Mouse (Mus musculus) cerebellum, postnatal 4 days (tissue): ENCODE measurements around the gene Il18.

ENCODE experiments used
- DNase-seq, 2 experiments: peaks; one replicate each; pipeline ENCODE4 v3.0.0; 2022; ENCODE audit warnings: low spot score in 2 of 2, mixed read lengths in 1 of 2

Gene Il18

GRCm38 (mm10) chr9:50552206-50552605 is 2.4 kb upstream of the Il18 start:
- no peak for DNase-seq

- DNase-seq, result no peak
These were observed 1.1 kb upstream of the Il18 start for GRCm38 (mm10) chr9:50553547-50553946.

GRCm38 (mm10) chr9:50555094-50555446 is 443 bp downstream of the Il18 start, which contains the start of gene Bco2:
Gene Bco2, minus strand, starts transcription at chr9:50555181.
- DNase-seq, result no peak

GRCm38 (mm10) chr9:50561145-50561917 is 6.7 kb downstream of the Il18 start, which contains the start of gene Tex12:
Gene Tex12, minus strand, starts transcription at chr9:50561325.
- DNase-seq, result no peak

GRCm38 (mm10) chr9:50561918-50562360 is 7.3 kb downstream of the Il18 start:
- DNase-seq, result no peak

- peak in 1 of 2 experiments; percentile 16 for DNase-seq
These were observed 10.5 kb downstream of the Il18 start for GRCm38 (mm10) chr9:50565173-50565572.

GRCm38 (mm10) chr9:50565940-50566339 is 11.3 kb downstream of the Il18 start:
- DNase-seq, result no peak

GRCm38 (mm10) chr9:50567372-50567771 is 12.7 kb downstream of the Il18 start:
- DNase-seq, result no peak

- no peak for DNase-seq
These were observed 13.3 kb downstream of the Il18 start for GRCm38 (mm10) chr9:50567881-50568280.

GRCm38 (mm10) chr9:50569599-50570525 is 15.2 kb downstream of the Il18 start:
- no peak for DNase-seq

- no peak for DNase-seq
These were observed 25.7 kb downstream of the Il18 start for GRCm38 (mm10) chr9:50580370-50580769.

GRCm38 (mm10) chr9:50585145-50585818 is 30.7 kb downstream of the Il18 start:
- no peak for DNase-seq

GRCm38 (mm10) chr9:50586955-50587354 is 32.3 kb downstream of the Il18 start:
- DNase-seq, result no peak

- no peak for DNase-seq
These were observed 36.4 kb downstream of the Il18 start for GRCm38 (mm10) chr9:50590856-50591518.

GRCm38 (mm10) chr9:50592955-50593354 is 38.3 kb downstream of the Il18 start:
- DNase-seq, result no peak

GRCm38 (mm10) chr9:50593544-50593943 is 38.9 kb downstream of the Il18 start:
- peak in 1 of 2 experiments; percentile 23 for DNase-seq

GRCm38 (mm10) chr9:50594794-50595417 is 40.3 kb downstream of the Il18 start:
- no peak for DNase-seq

GRCm38 (mm10) chr9:50596973-50597372 is 42.3 kb downstream of the Il18 start:
- DNase-seq, result no peak

- no peak for DNase-seq
These were observed 46.9 kb downstream of the Il18 start for GRCm38 (mm10) chr9:50601536-50601935.

GRCm38 (mm10) chr9:50602055-50602845 is 47.6 kb downstream of the Il18 start:
- DNase-seq, result no peak
